Mouse (Mus musculus): ENCODE measurements at regions not wholly inside any gene's neighbourhood (a gene's known extent, or its start where the extent isn't known, plus 50 kb on each side); places are given as distances from the start of the nearest gene placed in this dataset.
A peak's percentile ranks its signal among the peaks of the same experiment; 100 is the strongest.

DNA sequence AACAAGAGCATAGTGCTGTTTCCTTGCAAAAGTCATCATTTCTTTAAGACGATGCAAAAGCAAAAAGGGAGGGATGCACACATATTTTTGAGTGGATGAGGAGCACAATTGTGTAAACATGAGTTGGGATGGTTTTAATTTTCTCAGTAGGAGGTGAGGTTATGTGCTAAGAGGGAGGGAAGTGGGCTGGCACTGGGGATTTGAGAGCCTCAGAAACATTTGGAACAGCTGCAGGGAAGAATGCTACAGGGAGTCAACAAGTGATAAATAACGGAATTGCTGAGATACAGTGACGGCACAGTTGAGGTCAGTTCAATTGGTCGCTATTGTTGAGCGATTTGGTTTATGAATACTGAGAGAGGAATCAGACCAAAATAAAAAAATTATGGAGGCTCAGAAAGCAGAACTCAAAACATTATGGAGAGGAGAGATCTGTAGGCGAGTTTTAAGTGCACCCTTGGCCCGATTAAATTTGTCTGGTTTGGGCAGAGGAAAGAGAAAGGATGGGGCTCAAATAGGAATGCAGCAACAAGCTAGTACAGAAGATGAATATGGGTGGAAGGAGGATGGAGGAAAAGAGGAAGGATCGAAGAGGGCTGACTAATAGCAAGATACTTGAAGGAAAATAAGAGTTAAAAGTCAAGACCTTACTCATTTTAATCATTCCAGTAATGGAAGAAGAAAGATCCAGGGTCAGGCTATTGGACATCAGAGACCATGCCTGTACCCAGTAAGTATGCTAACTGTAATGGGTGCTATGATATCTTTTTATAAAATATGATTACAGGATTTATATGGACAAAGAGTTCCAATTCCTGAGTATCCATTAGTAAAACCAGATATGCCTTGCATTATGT lies 259.0 kb downstream of the Trim52 start:
- Histone ChIP-seq H3K27ac (ENCODE audit: insufficient read depth, low read length) (peak overlapping the region; percentile 79), H3K4me3 (ENCODE audit: insufficient read depth, low read length) (no peak overlapping the region), H3K4me1 (ENCODE audit: control insufficient read depth, insufficient read depth, low read length) (no peaks in the 10 kb centered on the region)
- TF ChIP-seq POLR2A (IDR thresholded peaks at IDR 0.05; ENCODE audit: low read depth, low read length) (no peak), CTCF (IDR thresholded peaks at IDR 0.05; ENCODE audit: borderline replicate concordance, insufficient read depth, low read length) (no peak)

GRCm38 (mm10) chr14:106365624-106366118 lies 259.7 kb downstream of the Trim52 start:
- TF ChIP-seq CTCF (IDR thresholded peaks at IDR 0.05; ENCODE audit: borderline replicate concordance, insufficient read depth, low read length), result no peak
- no peak overlapping the region for H3K4me3 ChIP-seq (ENCODE audit: insufficient read depth, low read length)
- H3K4me1 ChIP-seq (ENCODE audit: control insufficient read depth, insufficient read depth, low read length), result no peaks in the 10 kb centered on the region
- H3K27ac ChIP-seq (ENCODE audit: insufficient read depth, low read length), result no peak overlapping the region

- no peaks in the 10 kb centered on the region for H3K4me1 ChIP-seq (ENCODE audit: control insufficient read depth, insufficient read depth, low read length)
- no peak overlapping the region for H3K27ac ChIP-seq (ENCODE audit: insufficient read depth, low read length)
- TF ChIP-seq CTCF (IDR thresholded peaks at IDR 0.05; ENCODE audit: borderline replicate concordance, insufficient read depth, low read length), result no peak
- no peak for TF ChIP-seq POLR2A (IDR thresholded peaks at IDR 0.05; ENCODE audit: low read depth, low read length)
- no peak overlapping the region for H3K4me3 ChIP-seq (ENCODE audit: insufficient read depth, low read length)
Observed at GRCm38 (mm10) chr14:106373451-106373850, 267.5 kb downstream of the Trim52 start.

GRCm38 (mm10) chr14:106379645-106380044 lies 273.6 kb downstream of the Trim52 start:
- TF ChIP-seq POLR2A (IDR thresholded peaks at IDR 0.05; ENCODE audit: low read depth, low read length) (no peak), CTCF (IDR thresholded peaks at IDR 0.05; ENCODE audit: borderline replicate concordance, insufficient read depth, low read length) (no peak)
- Histone ChIP-seq H3K4me1 (ENCODE audit: control insufficient read depth, insufficient read depth, low read length) (no peaks in the 10 kb centered on the region), H3K27ac (ENCODE audit: insufficient read depth, low read length) (no peak overlapping the region), H3K4me3 (ENCODE audit: insufficient read depth, low read length) (no peak overlapping the region)

DNA sequence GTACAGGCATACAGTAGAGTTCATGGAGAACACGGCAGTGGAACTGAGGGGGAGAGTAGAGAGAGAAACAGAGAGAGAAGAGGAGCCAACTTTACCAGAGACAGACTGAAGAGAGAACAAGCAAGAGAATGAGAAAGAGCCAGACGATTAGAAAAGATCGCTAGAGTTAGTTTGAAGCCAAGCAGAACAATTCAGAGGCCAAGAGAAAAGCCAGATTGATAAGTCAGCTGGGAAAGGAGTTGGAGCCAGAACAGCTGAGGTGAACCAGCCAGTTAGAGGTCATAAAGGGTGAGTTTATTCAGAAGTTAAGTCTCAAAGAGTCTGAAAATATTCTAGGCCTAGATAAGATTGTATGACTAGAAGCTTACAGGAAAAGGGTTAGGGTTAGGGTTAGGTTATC lies 281.7 kb downstream of the Trim52 start:
- TF ChIP-seq CTCF (IDR thresholded peaks at IDR 0.05; ENCODE audit: borderline replicate concordance, insufficient read depth, low read length) (no peak), POLR2A (IDR thresholded peaks at IDR 0.05; ENCODE audit: low read depth, low read length) (no peak)
- Histone ChIP-seq H3K27ac (ENCODE audit: insufficient read depth, low read length) (0 out of 2 replicates have a peak overlapping the region, but pooled peaks have one; percentile 34), H3K4me3 (ENCODE audit: insufficient read depth, low read length) (no peak overlapping the region), H3K4me1 (ENCODE audit: control insufficient read depth, insufficient read depth, low read length) (no peaks in the 10 kb centered on the region)

DNA sequence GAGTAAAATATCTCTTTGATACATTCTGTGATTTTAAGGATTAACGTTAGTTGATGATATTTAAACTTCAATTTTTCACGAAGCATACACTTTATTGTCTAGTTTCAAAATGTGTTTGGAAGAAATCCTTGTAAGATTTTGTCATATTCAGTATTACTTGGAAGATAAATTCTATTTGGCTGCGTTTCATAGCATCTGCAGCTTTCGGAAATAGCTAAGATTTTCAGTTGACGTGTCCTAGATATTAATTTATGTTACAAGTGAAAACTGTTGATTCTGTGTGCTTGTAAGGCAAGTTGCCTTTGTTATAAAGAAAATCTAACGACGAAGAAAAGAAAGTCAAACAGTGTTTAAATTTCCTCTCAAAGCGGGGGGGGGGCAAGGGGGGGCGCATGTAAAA lies 284.5 kb downstream of the Trim52 start:
- TF ChIP-seq POLR2A (IDR thresholded peaks at IDR 0.05; ENCODE audit: low read depth, low read length) (no peak), CTCF (IDR thresholded peaks at IDR 0.05; ENCODE audit: borderline replicate concordance, insufficient read depth, low read length) (no peak)
- no peak overlapping the region for H3K27ac ChIP-seq (ENCODE audit: insufficient read depth, low read length)

GRCm38 (mm10) chr14:106393978-106394377 lies 288.0 kb downstream of the Trim52 start:
- no peaks in the 10 kb centered on the region for H3K4me1 ChIP-seq (ENCODE audit: control insufficient read depth, insufficient read depth, low read length)
- H3K27ac ChIP-seq (ENCODE audit: insufficient read depth, low read length), result peak overlapping the region; percentile 5; the same call in 1 of the 2 replicates
- TF ChIP-seq POLR2A (IDR thresholded peaks at IDR 0.05; ENCODE audit: low read depth, low read length), result 0 out of 2 replicates have a peak, but pooled peaks have one; percentile 17
- TF ChIP-seq CTCF (IDR thresholded peaks at IDR 0.05; ENCODE audit: borderline replicate concordance, insufficient read depth, low read length), result no peak
- H3K4me3 ChIP-seq (ENCODE audit: insufficient read depth, low read length), result no peak overlapping the region

More for the DNA sequence above, 284.5 kb downstream of the Trim52 start:
- H3K4me3 ChIP-seq (ENCODE audit: insufficient read depth, low read length), result no peak overlapping the region
- H3K4me1 ChIP-seq (ENCODE audit: control insufficient read depth, insufficient read depth, low read length), result no peaks in the 10 kb centered on the region

DNA sequence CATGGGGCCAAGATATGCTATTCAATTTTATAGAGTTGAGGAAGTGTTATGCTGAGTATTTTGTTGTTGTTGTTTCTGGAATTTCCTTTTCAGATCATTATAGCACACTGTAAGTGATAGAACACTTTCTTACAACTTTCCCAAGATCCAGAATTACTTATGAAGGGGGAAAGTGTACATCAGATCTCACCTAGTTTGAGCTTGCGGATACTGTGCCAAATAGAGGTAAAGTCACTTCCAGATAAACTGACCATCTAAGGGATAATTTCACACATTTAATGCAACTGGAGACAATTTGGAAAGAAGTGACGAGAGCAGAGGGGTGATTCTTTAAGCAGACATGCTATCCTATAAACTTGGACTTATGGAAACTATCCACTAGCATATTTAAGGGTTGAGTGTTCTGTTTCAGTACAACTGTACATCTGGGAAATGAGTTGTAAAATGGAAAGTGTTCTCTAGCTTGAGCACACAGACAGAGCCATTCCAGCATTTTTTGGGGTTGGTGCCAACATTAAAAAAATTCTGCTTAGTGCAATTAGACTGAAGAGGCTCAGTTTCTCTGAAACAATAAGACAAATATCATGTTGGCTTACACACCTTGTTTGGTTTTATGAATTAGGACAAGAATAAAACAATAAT lies 307.0 kb downstream of the Trim52 start:
- Histone ChIP-seq H3K4me1 (ENCODE audit: control insufficient read depth, insufficient read depth, low read length) (no peaks in the 10 kb centered on the region), H3K4me3 (ENCODE audit: insufficient read depth, low read length) (no peak overlapping the region), H3K27ac (ENCODE audit: insufficient read depth, low read length) (peak overlapping the region; percentile 25)
- no peak for TF ChIP-seq CTCF (IDR thresholded peaks at IDR 0.05; ENCODE audit: borderline replicate concordance, insufficient read depth, low read length)
- no peak for TF ChIP-seq POLR2A (IDR thresholded peaks at IDR 0.05; ENCODE audit: low read depth, low read length)

DNA sequence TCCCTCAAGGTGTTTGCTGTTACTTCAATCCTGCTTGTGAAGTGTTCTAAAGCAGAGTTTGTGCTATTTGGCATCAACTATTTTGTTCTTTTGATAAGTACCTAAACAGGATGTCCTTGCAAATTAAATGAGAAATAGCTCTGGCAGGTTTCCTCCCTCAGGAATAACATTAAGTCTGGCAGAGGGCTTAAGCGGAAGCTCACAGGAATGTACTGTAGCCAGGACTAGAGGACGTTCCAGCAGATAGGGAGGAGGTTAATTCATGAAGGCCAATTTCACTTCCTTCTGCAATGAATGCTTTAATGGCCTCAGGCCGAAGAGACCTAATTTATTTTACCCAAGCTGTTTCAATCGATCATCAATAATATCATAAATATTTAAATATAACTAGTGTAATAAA lies 318.7 kb downstream of the Trim52 start:
- no peak overlapping the region for H3K4me3 ChIP-seq (ENCODE audit: insufficient read depth, low read length)
- TF ChIP-seq CTCF (IDR thresholded peaks at IDR 0.05; ENCODE audit: borderline replicate concordance, insufficient read depth, low read length) (no peak), POLR2A (IDR thresholded peaks at IDR 0.05; ENCODE audit: low read depth, low read length) (no peak)
- no peak overlapping the region for H3K27ac ChIP-seq (ENCODE audit: insufficient read depth, low read length)
- no peaks in the 10 kb centered on the region for H3K4me1 ChIP-seq (ENCODE audit: control insufficient read depth, insufficient read depth, low read length)

- Histone ChIP-seq H3K27ac (ENCODE audit: insufficient read depth, low read length) (no peak overlapping the region), H3K4me3 (ENCODE audit: insufficient read depth, low read length) (no peak overlapping the region), H3K4me1 (ENCODE audit: control insufficient read depth, insufficient read depth, low read length) (no peaks in the 10 kb centered on the region)
- no peak for TF ChIP-seq CTCF (IDR thresholded peaks at IDR 0.05; ENCODE audit: borderline replicate concordance, insufficient read depth, low read length)
- no peak for TF ChIP-seq POLR2A (IDR thresholded peaks at IDR 0.05; ENCODE audit: low read depth, low read length)
Observed at GRCm38 (mm10) chr14:106428594-106428993, 322.6 kb downstream of the Trim52 start.
